Comparison of ENCODE assay signal across 19 mouse cellular contexts in genomic region chr5:121214707-121215106, GRCm38 (mm10). TPM values are rescaled to one million over a fixed set of nuclear protein-coding genes. Genes with fewer than 3 reads are reported as not detected.
DNase-seq lines count a peak whose midpoint lies in the region; ATAC-seq lines count a peak whose summit lies in the region.
"Had no signal": no experiment of that assay in that cellular context is flagged by ENCODE, and none has a peak within 500 bp of the region (broad histone marks: within the 10 kb centered on the region; RNA-seq: fewer than 3 reads in every experiment).

No protein-coding gene starts in this region.

- DNase-seq in liver, embryonic 11.5 days (ENCODE audit: low spot score), result no peak
- no peak for DNase-seq in liver
- no peak for DNase-seq in liver, embryonic 13.5 days
- no peak for DNase-seq in heart, adult 8-10 months (ENCODE audit: low spot score)
- DNase-seq in left cerebral cortex, adult 9 months (ENCODE audit: low spot score in 2 of 2), result no peak
- DNase-seq: adrenal gland, adult 8-10 months had no signal

- H3K4me2 ChIP-seq in liver, embryonic 11.5 days, result no peak overlapping the region
- no peak overlapping the region for H3K4me2 ChIP-seq in liver, embryonic 13.5 days
- no peak overlapping the region for H3K4me2 ChIP-seq in liver, embryonic 16.5 days (ENCODE audit: low read depth, low read length)
- H3K4me2 ChIP-seq: embryonic facial prominence, embryonic 12.5 days; embryonic facial prominence, embryonic 15.5 days; hindbrain, embryonic 13.5 days had no signal

- H3K9ac ChIP-seq in liver, embryonic 11.5 days (ENCODE audit: low read depth, low read length), result no peak overlapping the region
- peak overlapping the region; percentile 72 for H3K9ac ChIP-seq in liver, embryonic 13.5 days
- H3K9ac ChIP-seq in liver, embryonic 16.5 days (ENCODE audit: low read depth, low read length), result no peak overlapping the region
- H3K9ac ChIP-seq: embryonic facial prominence, embryonic 12.5 days; embryonic facial prominence, embryonic 15.5 days; forebrain, postnatal 0 days; hindbrain, embryonic 13.5 days had no signal

- ATAC-seq in liver, embryonic 11.5 days (replicated peaks; ENCODE audit: low FRiP score), result no peak
- no peak for ATAC-seq in liver, embryonic 13.5 days (ENCODE audit: low read depth)
- no peak for ATAC-seq in liver, embryonic 16.5 days (ENCODE audit: low read depth)
- ATAC-seq in granulocyte monocyte progenitor cell, adult 5-6 weeks (replicated peaks; ENCODE audit: poor library complexity, severe bottlenecking), result no peak
- ATAC-seq: forebrain, embryonic 14.5 days; hindbrain, embryonic 16.5 days had no signal

- H3K27me3 ChIP-seq in liver, embryonic 11.5 days (replicated peaks; ENCODE audit: control insufficient read depth, insufficient read depth, low read length), result no peaks in the 10 kb centered on the region
- H3K27me3 ChIP-seq in liver, embryonic 13.5 days, result no peaks in the 10 kb centered on the region
- no peaks in the 10 kb centered on the region for H3K27me3 ChIP-seq in liver, embryonic 16.5 days (ENCODE audit: control insufficient read depth, insufficient read depth, low read depth, low read length)
- H3K27me3 ChIP-seq: CH12.LX; embryonic facial prominence, embryonic 12.5 days; embryonic facial prominence, embryonic 15.5 days; hindbrain, embryonic 13.5 days had no signal

- H3K36me3 ChIP-seq in liver, embryonic 11.5 days (ENCODE audit: control insufficient read depth, insufficient read depth, low read length), result peaks cover 30% of the 10 kb centered on the region
- peaks cover 35% of the 10 kb centered on the region for H3K36me3 ChIP-seq in liver, embryonic 13.5 days
- peaks cover 30% of the 10 kb centered on the region for H3K36me3 ChIP-seq in liver, embryonic 16.5 days (ENCODE audit: control insufficient read depth, insufficient read depth)

- peak overlapping the region; percentile 93; the same call in 1 of the 2 replicates for H3K27ac ChIP-seq in liver, embryonic 11.5 days (ENCODE audit: low read depth, low read length)
- H3K27ac ChIP-seq in liver, embryonic 13.5 days, result peak overlapping the region; percentile 100
- peak overlapping the region; percentile 99 for H3K27ac ChIP-seq in liver, embryonic 16.5 days (ENCODE audit: low read length)
- H3K27ac ChIP-seq: embryonic facial prominence, embryonic 12.5 days; embryonic facial prominence, embryonic 15.5 days; gastrocnemius, adult 2 months; heart, embryonic 10.5 days; hindbrain, embryonic 10.5 days; hindbrain, embryonic 13.5 days had no signal

- H3K9me3 ChIP-seq in liver, embryonic 11.5 days (ENCODE audit: control insufficient read depth, low read length), result no peaks in the 10 kb centered on the region
- H3K9me3 ChIP-seq in liver, embryonic 13.5 days (replicated peaks), result no peaks in the 10 kb centered on the region
- no peaks in the 10 kb centered on the region for H3K9me3 ChIP-seq in liver, embryonic 16.5 days (replicated peaks; ENCODE audit: control insufficient read depth, low read length)
- H3K9me3 ChIP-seq: embryonic facial prominence, embryonic 12.5 days; embryonic facial prominence, embryonic 15.5 days; G1E; heart, embryonic 10.5 days; hindbrain, embryonic 13.5 days had no signal

- no peak overlapping the region for H3K4me3 ChIP-seq in liver, embryonic 11.5 days (ENCODE audit: low read depth, low read length)
- no peak overlapping the region for H3K4me3 ChIP-seq in liver, embryonic 13.5 days (replicated peaks)
- H3K4me3 ChIP-seq in liver, embryonic 16.5 days (ENCODE audit: low read depth, low read length), result no peak overlapping the region
- H3K4me3 ChIP-seq: embryonic facial prominence, embryonic 12.5 days; embryonic facial prominence, embryonic 15.5 days; gastrocnemius, adult 2 months; heart, embryonic 10.5 days; hindbrain, embryonic 10.5 days; hindbrain, embryonic 13.5 days had no signal

- WGBS in liver, embryonic 11.5 days, result 56% methylated on average over 7 of the region's 7 CpGs
- 55% methylated on average over 7 of the region's 7 CpGs for WGBS in liver, embryonic 13.5 days (ENCODE audit: insufficient replicate concordance)
- WGBS in liver, embryonic 16.5 days (ENCODE audit: insufficient replicate concordance), result 44% methylated on average over 7 of the region's 7 CpGs

- peaks cover 6% of the 10 kb centered on the region for H3K4me1 ChIP-seq in liver, embryonic 11.5 days (replicated peaks; ENCODE audit: control insufficient read depth, insufficient read depth, low read length)
- H3K4me1 ChIP-seq in liver, embryonic 13.5 days (replicated peaks), result peaks cover 53% of the 10 kb centered on the region
- H3K4me1 ChIP-seq in liver, embryonic 16.5 days (ENCODE audit: control insufficient read depth, low read depth, low read length), result peaks cover 35% of the 10 kb centered on the region
- H3K4me1 ChIP-seq: embryonic facial prominence, embryonic 12.5 days; embryonic facial prominence, embryonic 15.5 days; hindbrain, embryonic 13.5 days had no signal

RNA-seq across cellular contexts. Expression of gene Hectd4, which starts 5.3 kb away (rescaled TPM):
- 11.8 and 16.3 TPM in 2 replicates for polyA plus RNA-seq in liver, embryonic 11.5 days (2014; fragmentation: Nextera tagmentation; extraction: Ambion mirVana)
- 6.9 and 7.6 TPM in 2 replicates for polyA plus RNA-seq in liver, embryonic 13.5 days (2015; fragmentation: Nextera tagmentation; extraction: Ambion mirVana)
- 8.5 and 8.7 TPM in 2 replicates for polyA plus RNA-seq in liver, embryonic 16.5 days (2015; fragmentation: Nextera tagmentation; extraction: Ambion mirVana)
- 10 to 100 TPM; 22.8 to 26.9 (median 24.1) TPM for total RNA-seq in heart, adult 8-10 months (2022)
- total RNA-seq in granulocyte monocyte progenitor cell, adult 5-6 weeks (2014; fragmentation: Nextera tagmentation), result 26.2 and 28.1 TPM in 2 replicates
- total RNA-seq in granulocyte monocyte progenitor cell, adult 5-6 weeks (2017), result 12.8 and 14.1 TPM in 2 replicates

RNA-seq across cellular contexts. Expression of gene Rpl6, which starts 10.4 kb away (rescaled TPM):
- polyA plus RNA-seq in liver, embryonic 11.5 days (2014; fragmentation: Nextera tagmentation; extraction: Ambion mirVana), result 959 and 1,036 TPM in 2 replicates
- 556 and 610 TPM in 2 replicates for polyA plus RNA-seq in liver, embryonic 13.5 days (2015; fragmentation: Nextera tagmentation; extraction: Ambion mirVana)
- 278 and 327 TPM in 2 replicates for polyA plus RNA-seq in liver, embryonic 16.5 days (2015; fragmentation: Nextera tagmentation; extraction: Ambion mirVana)
- total RNA-seq in heart, adult 8-10 months (2022), result 100 to 1,000 TPM; 525 to 697 (median 601) TPM
- total RNA-seq in granulocyte monocyte progenitor cell, adult 5-6 weeks (2014; fragmentation: Nextera tagmentation), result 2,241 and 2,395 TPM in 2 replicates
- total RNA-seq in granulocyte monocyte progenitor cell, adult 5-6 weeks (2017), result 1,241 and 1,301 TPM in 2 replicates

RNA-seq across cellular contexts. Expression of gene Ptpn11, which starts 23.5 kb away (rescaled TPM):
- polyA plus RNA-seq in liver, embryonic 11.5 days (2014; fragmentation: Nextera tagmentation; extraction: Ambion mirVana), result 21.5 TPM in 2 replicates
- polyA plus RNA-seq in liver, embryonic 13.5 days (2015; fragmentation: Nextera tagmentation; extraction: Ambion mirVana), result 12.5 TPM in 2 replicates
- 6.6 and 7.0 TPM in 2 replicates for polyA plus RNA-seq in liver, embryonic 16.5 days (2015; fragmentation: Nextera tagmentation; extraction: Ambion mirVana)
- total RNA-seq in heart, adult 8-10 months (2022), result 100 to 1,000 TPM; 163 to 187 (median 182) TPM
- 29.7 and 33.6 TPM in 2 replicates for total RNA-seq in granulocyte monocyte progenitor cell, adult 5-6 weeks (2014; fragmentation: Nextera tagmentation)
- 44.8 and 45.8 TPM in 2 replicates for total RNA-seq in granulocyte monocyte progenitor cell, adult 5-6 weeks (2017)
